Mouse (Mus musculus) stomach, embryonic 15.5 days (tissue): ENCODE data around the gene Mdfi. TPM values are rescaled to one million over a fixed set of nuclear protein-coding genes. Genes with fewer than 3 reads are reported as not detected.

Experiments
- ATAC-seq: fragments of 200-750 bp; cut with Nextera tagmentation; 2 replicates; pipeline ENCODE4 v1.8.0; 2017; ENCODE audit warnings: low read depth, moderate number of reproducible peaks, moderate TSS enrichment; ENCODE audit not compliant: insufficient read depth, low FRiP score
- H3K27ac ChIP-seq: fragments of 300-500 bp; sonication (generic); 2 replicates; pipeline ENCODE4 v1.5.1; 2015; ENCODE audit warnings: mild to moderate bottlenecking, inconsistent platforms
- H3K27me3 ChIP-seq: fragments of 300-500 bp; sonication (generic); replicated peaks from 2 replicates; pipeline ENCODE4 v1.6.1; 2015; ENCODE audit warnings: inconsistent platforms
- H3K36me3 ChIP-seq: fragments of 300-500 bp; sonication (generic); 2 replicates; pipeline ENCODE4 v1.6.1; 2015; ENCODE audit warnings: inconsistent platforms
- H3K4me1 ChIP-seq: fragments of 300-500 bp; sonication (generic); 2 replicates; pipeline ENCODE4 v1.6.1; 2015; ENCODE audit warnings: inconsistent platforms
- H3K4me2 ChIP-seq: fragments of 300-500 bp; sonication (generic); 2 replicates; pipeline ENCODE4 v1.6.1; 2015; ENCODE audit warnings: mild to moderate bottlenecking, inconsistent platforms
- H3K4me3 ChIP-seq: fragments of 300-500 bp; sonication (generic); replicated peaks from 2 replicates; pipeline ENCODE4 v1.5.1; 2015; ENCODE audit warnings: inconsistent platforms
- H3K9ac ChIP-seq: fragments of 300-500 bp; sonication (generic); 2 replicates; pipeline ENCODE4 v1.6.1; 2015; ENCODE audit warnings: inconsistent platforms
- H3K9me3 ChIP-seq: fragments of 300-500 bp; sonication (generic); 2 replicates; pipeline ENCODE4 v1.6.1; 2016; ENCODE audit warnings: inconsistent platforms
- WGBS: fragments of 180-500 bp; shearing (Covaris S2); methylation state at CpG from one replicate; pipeline ENCODE4 v1.1.7; 2015; 5-methylcytosine and 5-hydroxymethylcytosine counted together
- polyA plus RNA-seq: library from polyadenylated mRNA; unstranded; fragments of >200 nt; fragmentation: Nextera tagmentation; extraction: Ambion mirVana; gene quantifications from 2 replicates; pipeline ENCODE4 v1.2.1, GENCODE M21; 2015

Mdfi gene
- polyA plus RNA-seq, 1 experiment from 2014 or later: 11.2 TPM

DNA sequence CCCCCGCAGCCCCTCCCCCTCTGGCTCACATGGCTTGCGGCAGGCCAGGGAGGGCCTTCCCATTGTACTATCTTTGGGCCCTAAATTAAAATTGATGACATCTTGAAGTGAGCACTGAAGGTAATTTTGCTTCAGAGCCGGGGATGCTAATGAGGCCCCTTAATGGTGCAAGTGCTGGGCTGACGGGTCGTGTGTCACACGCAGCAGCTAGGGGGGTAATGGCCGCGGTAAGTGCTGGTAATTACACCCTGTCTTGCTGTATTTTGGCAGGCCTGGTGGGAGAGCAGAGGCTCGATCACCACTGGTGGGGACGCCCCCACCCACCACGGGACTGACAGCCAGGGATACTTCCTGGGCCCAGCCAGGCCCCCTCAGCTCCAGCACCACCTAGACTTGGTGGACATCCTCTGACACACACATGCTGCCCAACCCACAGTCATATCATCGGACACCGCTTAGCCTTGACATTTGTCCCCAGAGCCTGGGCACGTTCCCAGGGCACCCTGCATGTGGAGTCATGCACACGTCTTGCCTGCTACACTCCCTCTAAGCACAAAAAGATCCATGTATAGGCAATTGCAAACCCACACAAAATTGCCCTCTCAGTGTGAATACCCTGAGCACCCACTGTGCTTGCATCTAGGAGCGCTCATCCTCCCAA lies 38.2 kb downstream of the Mdfi start:
- no peak overlapping the region for H3K27ac ChIP-seq
- peaks cover 14% of the 10 kb centered on the region; the same call in 1 of the 2 replicates for H3K4me1 ChIP-seq
- H3K9me3 ChIP-seq: no peaks in the 10 kb centered on the region
- H3K4me2 ChIP-seq: no peak overlapping the region
- no peak overlapping the region for H3K9ac ChIP-seq
- no peak for ATAC-seq
- H3K36me3 ChIP-seq: no peaks in the 10 kb centered on the region
- no peak overlapping the region for H3K4me3 ChIP-seq
- no peaks in the 10 kb centered on the region for H3K27me3 ChIP-seq
- WGBS: 57% methylated on average over 16 of the region's 16 CpGs

DNA sequence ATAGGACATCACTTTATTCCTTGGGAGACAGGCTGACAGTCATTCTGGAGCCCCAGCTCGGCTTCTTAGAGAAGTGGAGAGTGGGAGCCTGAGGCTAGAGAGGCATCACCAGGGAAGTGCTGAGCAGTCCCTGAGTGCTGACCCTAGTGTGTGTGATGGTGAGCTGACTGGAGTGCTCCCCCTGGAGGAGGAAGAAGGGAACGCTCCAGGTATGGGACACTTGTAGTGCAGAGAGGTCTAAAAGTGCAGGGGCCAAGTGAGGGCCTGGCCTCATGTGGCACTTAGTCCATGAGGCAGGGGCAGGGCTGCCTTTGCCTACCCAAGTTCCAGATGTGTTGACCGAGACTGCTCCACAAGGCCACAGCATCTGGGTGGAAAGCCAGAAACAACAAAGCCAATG lies 39.0 kb downstream of the Mdfi start:
- ATAC-seq: no peak
- Histone ChIP-seq H3K4me3 (no peak overlapping the region), H3K36me3 (no peaks in the 10 kb centered on the region), H3K4me2 (no peak overlapping the region), H3K9ac (no peak overlapping the region), H3K27me3 (no peaks in the 10 kb centered on the region), H3K27ac (no peak overlapping the region), H3K9me3 (no peaks in the 10 kb centered on the region), H3K4me1 (peaks cover 14% of the 10 kb centered on the region; the same call in 1 of the 2 replicates)
- 50% methylated on average over 3 of the region's 3 CpGs for WGBS

DNA sequence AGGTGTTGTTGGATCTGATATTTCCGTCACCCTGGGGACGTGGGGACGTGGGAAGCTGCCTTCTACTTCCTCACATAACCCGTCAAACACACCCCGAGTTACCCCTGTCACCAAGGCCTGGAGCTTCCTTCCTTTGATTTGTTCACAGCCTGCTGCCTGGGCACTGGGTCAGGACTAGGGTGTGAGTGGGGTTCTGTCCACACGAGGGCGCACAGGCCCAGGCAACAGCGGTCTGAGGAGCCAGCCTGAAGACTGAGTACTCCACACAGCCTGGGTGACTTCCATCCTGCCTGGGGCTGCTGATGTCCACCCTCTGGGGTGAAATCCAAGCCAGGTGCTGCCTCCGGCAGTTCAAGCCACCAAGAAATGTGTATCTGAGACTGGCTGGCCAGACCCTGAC lies 41.1 kb downstream of the Mdfi start:
- Histone ChIP-seq H3K36me3 (no peaks in the 10 kb centered on the region), H3K4me2 (no peak overlapping the region), H3K27ac (no peak overlapping the region), H3K9ac (no peak overlapping the region), H3K27me3 (no peaks in the 10 kb centered on the region), H3K4me3 (no peak overlapping the region), H3K9me3 (no peaks in the 10 kb centered on the region), H3K4me1 (peaks cover 16% of the 10 kb centered on the region; the same call in 1 of the 2 replicates)
- WGBS: 17% methylated on average over 9 of the region's 9 CpGs
- ATAC-seq: peak; percentile 62; the same call in 1 of the 2 replicates

DNA sequence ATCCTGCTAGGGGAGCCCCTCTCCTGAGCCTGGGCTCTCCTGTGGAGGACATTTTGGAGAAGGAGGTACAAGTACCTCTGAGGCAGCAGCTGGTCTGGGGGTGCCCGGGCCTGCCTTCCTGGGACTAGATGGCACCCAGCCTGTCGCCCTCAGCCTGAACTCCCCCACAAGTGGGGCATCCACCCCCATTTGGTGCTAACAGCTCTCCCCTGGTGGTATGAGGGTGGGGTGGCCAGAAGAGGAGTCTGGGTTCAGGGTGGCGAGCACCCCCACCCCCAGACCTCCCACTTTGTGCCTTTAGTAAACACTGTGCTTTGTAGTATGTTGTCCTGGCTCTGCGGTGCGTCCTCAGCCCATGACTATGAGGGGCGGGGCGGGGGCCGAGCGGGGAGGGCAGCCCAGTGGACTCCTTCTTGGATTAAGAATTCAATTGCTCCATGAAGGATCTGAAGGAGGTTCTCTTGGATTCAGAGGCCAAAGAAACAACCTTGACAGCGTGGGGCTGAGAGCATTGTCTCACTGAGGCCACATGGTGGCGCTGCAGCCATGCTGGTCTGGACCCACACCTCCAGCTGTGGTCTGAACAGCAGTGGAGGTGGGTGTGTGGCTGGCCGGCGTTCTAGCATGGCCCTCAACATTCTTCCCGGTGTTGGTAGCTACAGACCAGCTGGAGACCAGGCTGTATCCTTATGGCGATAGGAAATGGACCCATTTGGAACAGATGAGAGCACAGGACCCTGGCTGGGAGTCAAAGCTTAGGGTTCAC lies 42.2 kb downstream of the Mdfi start:
- peak; percentile 35; the same call in 1 of the 2 replicates for ATAC-seq
- Histone ChIP-seq H3K9me3 (no peaks in the 10 kb centered on the region), H3K4me1 (peaks cover 25% of the 10 kb centered on the region), H3K4me2 (no peak overlapping the region), H3K36me3 (no peaks in the 10 kb centered on the region), H3K9ac (no peak overlapping the region), H3K27ac (no peak overlapping the region), H3K27me3 (no peaks in the 10 kb centered on the region), H3K4me3 (no peak overlapping the region)
- 23% methylated on average over 15 of the region's 15 CpGs for WGBS

DNA sequence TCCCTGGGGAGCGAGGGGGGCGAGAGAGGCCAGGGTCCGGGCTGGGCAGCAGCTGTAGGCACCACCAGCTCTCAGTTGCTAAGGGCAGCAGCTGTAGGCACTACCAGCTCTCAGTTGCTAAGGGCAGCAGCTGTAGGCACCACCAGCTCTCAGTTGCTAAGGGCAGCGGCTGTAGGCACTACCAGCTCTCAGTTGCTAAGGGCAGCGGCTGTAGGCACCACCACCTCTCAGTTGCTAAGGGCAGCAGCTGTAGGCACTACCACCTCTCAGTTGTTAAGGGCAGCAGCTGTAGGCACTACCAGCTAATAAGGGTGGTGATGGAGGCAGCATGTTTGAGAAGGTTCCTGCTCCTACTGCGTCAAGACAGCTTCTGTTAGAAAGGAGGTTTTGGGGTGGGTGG lies 45.5 kb downstream of the Mdfi start:
- Histone ChIP-seq H3K27ac (no peak overlapping the region), H3K4me2 (no peak overlapping the region), H3K4me1 (peaks cover 21% of the 10 kb centered on the region), H3K27me3 (no peaks in the 10 kb centered on the region), H3K9ac (no peak overlapping the region), H3K4me3 (no peak overlapping the region), H3K9me3 (no peaks in the 10 kb centered on the region), H3K36me3 (no peaks in the 10 kb centered on the region)
- 75% methylated on average over 6 of the region's 6 CpGs for WGBS
- ATAC-seq: no peak

DNA sequence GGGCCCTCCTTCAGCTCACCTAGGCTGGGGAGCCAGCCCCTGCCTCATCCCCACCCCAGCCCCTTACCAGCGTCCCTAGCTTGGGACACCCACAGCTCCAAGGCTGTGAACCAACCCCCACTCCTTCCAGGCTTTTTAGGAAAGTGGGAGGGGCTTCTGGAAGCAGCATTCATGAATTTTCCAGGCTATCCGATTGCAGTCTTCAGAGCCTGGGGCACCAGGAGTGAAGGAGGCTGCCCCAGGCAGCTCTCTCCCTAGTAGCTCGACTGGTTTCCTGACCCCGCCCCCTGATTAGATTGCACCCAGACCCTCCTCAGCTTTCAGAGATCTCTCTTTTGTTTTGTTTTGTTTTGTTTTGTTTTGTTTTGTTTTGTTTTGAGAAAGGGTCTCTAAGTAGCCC lies 46.2 kb downstream of the Mdfi start:
- Histone ChIP-seq H3K4me2 (no peak overlapping the region), H3K36me3 (no peaks in the 10 kb centered on the region), H3K9ac (no peak overlapping the region), H3K4me3 (no peak overlapping the region), H3K27ac (no peak overlapping the region), H3K4me1 (peaks cover 21% of the 10 kb centered on the region), H3K9me3 (no peaks in the 10 kb centered on the region), H3K27me3 (no peaks in the 10 kb centered on the region)
- WGBS: 14% methylated on average over 4 of the region's 4 CpGs
- no peak for ATAC-seq

DNA sequence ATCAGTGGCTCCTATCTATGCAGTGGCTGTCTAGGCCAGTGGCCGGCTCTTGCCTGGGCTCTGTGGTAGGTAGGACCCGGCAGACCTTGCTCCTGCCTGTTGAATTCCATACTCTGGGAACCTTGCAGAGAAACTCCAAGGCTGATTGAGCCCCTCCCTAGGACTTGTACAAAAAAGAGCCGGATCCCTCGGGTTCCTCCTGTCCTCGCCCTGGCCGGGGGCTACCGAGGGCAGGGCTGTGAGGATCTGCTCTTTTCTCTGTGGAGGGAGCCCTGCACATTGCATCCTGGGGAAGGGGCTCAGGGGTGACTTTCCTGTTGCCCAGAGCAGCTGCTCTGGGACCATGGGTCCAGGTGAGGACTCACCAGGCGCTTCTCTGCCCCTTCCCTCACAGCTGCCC lies 46.9 kb downstream of the Mdfi start:
- H3K4me2 ChIP-seq: no peak overlapping the region
- H3K4me3 ChIP-seq: no peak overlapping the region
- H3K9ac ChIP-seq: no peak overlapping the region
- no peak for ATAC-seq
- 36% methylated on average over 8 of the region's 8 CpGs for WGBS
- H3K27me3 ChIP-seq: no peaks in the 10 kb centered on the region
- H3K4me1 ChIP-seq: peaks cover 18% of the 10 kb centered on the region
- H3K9me3 ChIP-seq: no peaks in the 10 kb centered on the region
- H3K36me3 ChIP-seq: no peaks in the 10 kb centered on the region
- no peak overlapping the region for H3K27ac ChIP-seq

DNA sequence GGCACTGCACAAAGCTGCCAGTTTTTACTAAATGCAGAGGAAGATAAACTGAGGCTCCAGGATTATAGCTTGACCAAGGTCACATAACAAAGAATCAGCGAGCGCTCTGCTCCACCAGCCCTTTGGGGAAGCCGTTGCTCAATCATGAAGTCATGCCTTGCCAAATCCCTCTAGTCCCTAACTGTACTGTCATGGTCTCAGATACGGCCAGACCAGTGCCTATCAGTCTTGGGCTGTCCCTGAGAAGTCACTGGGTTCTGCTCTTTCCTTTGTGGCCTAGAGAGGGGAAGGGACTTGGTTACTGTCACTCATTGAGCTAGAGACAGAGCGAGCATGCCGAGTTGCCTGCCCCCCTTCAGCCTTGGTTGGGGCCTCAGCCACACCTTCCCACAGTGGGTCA lies 50.1 kb downstream of the Mdfi start:
- ATAC-seq: no peak
- Histone ChIP-seq H3K27ac (no peak overlapping the region), H3K36me3 (no peaks in the 10 kb centered on the region), H3K9ac (no peak overlapping the region), H3K27me3 (no peaks in the 10 kb centered on the region), H3K4me1 (peaks cover 11% of the 10 kb centered on the region), H3K4me2 (no peak overlapping the region), H3K4me3 (no peak overlapping the region), H3K9me3 (no peaks in the 10 kb centered on the region)
- 81% methylated on average over 6 of the region's 6 CpGs for WGBS

DNA sequence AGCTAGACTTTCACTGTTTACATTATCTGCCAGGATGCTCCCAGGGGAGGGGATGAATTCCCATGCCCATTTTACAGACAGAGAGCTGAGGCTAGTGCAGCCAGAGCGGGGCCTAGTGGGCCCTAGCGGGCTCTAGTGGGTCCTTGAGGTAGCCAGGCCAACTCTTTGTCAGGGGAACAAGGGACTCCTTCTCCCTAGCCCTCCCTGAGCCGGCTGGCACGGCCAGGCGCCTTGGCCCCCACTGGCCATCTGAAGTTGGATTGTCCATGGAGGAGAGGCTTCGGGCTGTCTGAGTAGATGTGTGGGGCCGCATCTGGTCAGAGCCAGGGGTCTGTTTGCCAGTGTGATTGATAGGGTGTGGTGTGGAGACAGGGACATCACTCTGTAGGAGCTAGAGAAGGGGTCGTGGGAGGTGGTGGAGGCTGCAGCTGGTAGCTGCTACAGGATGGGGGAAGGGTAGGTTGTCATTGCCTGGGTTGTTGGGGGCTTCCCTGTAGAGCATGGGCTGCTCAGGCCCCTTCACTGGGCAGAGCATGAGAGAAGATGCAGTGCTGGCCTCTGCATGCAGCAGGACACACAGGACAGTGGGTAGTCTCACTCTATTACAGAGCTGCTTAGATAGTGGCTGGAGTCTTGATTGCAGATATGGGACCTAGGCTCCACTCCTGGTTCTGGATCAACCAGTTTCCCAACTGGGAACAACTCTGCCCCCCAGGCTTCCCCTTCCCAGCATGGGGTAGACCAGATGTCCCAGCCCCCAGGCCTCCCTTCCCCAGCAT lies 50.9 kb downstream of the Mdfi start:
- Histone ChIP-seq H3K4me2 (no peak overlapping the region), H3K36me3 (no peaks in the 10 kb centered on the region), H3K27ac (no peak overlapping the region), H3K9me3 (no peaks in the 10 kb centered on the region), H3K27me3 (no peaks in the 10 kb centered on the region), H3K4me3 (no peak overlapping the region), H3K9ac (no peak overlapping the region), H3K4me1 (peaks cover 11% of the 10 kb centered on the region)
- WGBS: 69% methylated on average over 8 of the region's 8 CpGs
- no peak for ATAC-seq

DNA sequence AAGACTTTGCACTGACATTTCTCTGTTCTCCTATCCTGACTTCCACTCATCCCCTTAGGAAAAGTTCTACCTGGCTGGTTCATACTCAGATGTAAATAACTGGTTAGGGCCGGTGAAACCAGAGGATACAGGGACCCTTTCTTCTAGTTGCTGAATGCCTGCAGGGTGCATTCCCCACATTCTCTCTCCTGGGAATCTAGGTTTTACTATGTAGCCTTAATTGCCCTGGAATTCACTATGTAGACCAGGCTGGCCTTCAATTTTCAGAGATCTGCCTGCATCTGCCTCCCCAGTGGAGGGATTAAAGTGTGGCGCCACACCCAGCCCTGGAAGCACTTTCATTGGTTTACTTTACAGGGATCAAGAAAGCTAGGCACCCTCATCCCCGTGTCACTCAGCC lies 52.0 kb downstream of the Mdfi start:
- Histone ChIP-seq H3K4me3 (no peak overlapping the region), H3K9ac (no peak overlapping the region), H3K9me3 (no peaks in the 10 kb centered on the region), H3K36me3 (no peaks in the 10 kb centered on the region), H3K27me3 (no peaks in the 10 kb centered on the region), H3K27ac (no peak overlapping the region), H3K4me1 (no peaks in the 10 kb centered on the region), H3K4me2 (no peak overlapping the region)
- WGBS: 82% methylated on average over 3 of the region's 3 CpGs
- ATAC-seq: no peak

DNA sequence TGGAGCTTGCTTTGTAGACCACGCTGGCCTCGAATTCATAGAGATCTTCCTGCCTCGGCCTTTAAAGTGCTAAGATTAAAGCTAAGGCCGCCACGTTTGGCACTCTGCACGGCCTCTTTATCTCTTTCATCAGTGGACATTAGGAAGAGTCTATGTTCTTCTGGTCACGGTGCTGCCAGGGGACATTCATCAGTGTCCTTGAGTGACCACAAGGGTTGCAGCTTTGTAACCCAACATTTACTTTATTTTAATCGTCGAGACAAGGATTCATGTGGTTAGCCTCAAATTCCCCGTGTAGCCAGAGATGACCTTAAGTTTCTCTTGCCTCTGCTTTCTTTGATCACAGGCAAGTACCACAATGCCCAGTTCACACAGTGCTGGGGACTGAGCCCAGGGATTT lies 54.0 kb downstream of the Mdfi start:
- Histone ChIP-seq H3K4me2 (no peak overlapping the region), H3K9ac (no peak overlapping the region), H3K9me3 (no peaks in the 10 kb centered on the region), H3K4me3 (no peak overlapping the region), H3K27me3 (no peaks in the 10 kb centered on the region), H3K27ac (no peak overlapping the region), H3K36me3 (no peaks in the 10 kb centered on the region), H3K4me1 (no peaks in the 10 kb centered on the region)
- WGBS: 76% methylated on average over 10 of the region's 10 CpGs
- ATAC-seq: no peak

DNA sequence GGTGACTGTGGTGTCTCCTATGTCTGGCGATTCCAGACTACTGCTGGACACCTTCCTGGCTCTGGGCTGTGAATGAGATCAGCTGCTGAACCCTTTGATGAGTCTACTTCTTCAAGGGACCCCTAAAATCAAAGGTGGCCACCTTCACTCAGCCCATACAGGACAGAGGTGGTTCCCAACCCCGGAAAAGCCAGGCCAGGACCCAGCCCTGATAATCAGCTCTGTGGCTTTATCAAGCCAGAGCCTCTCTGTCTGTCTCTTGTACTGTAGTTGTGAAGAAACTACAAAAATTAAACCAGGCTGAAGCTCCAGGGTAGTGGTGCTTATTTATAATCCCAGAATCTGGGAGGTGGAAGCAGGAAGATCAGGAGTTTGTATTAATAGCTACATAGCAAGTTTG lies 57.4 kb downstream of the Mdfi start:
- Histone ChIP-seq H3K9me3 (no peaks in the 10 kb centered on the region), H3K36me3 (no peaks in the 10 kb centered on the region), H3K9ac (no peak overlapping the region), H3K27me3 (no peaks in the 10 kb centered on the region), H3K4me1 (no peaks in the 10 kb centered on the region), H3K4me3 (no peak overlapping the region), H3K27ac (no peak overlapping the region), H3K4me2 (no peak overlapping the region)
- 52% methylated on average over 2 of the region's 2 CpGs for WGBS
- no peak for ATAC-seq
